Mouse (Mus musculus) left cerebral cortex, postnatal 25 days (tissue): ENCODE results near the gene Mllt3. TPM values are rescaled to one million over a fixed set of nuclear protein-coding genes. Genes with fewer than 3 reads are reported as not detected.

Source experiments
- DNase-seq, 2 experiments: peaks; one replicate each; pipeline ENCODE4 v3.0.0; 2022; ENCODE audit warnings: low spot score in 2 of 2, mixed read lengths in 1 of 2
- intact Hi-C: fragments of 180-260 bp; cut with DNase I; formaldehyde crosslinking; loops from one replicate; pipeline ENCODE4 v1.15.1; 2025
- total RNA-seq, 2 experiments: library from RNA; stranded (reverse); gene quantifications; 2 replicates each; pipeline ENCODE4 v1.2.3; 2021

The Mllt3 gene
- total RNA-seq, 2 experiments from 2014 or later, result 36.9 to 39.1 TPM

- no peak for DNase-seq
- intact Hi-C loops, result no loop called here
These were observed 71.3 kb downstream of the Mllt3 start for GRCm38 (mm10) chr4:87961872-87962271.

GRCm38 (mm10) chr4:87957852-87958251, 75.3 kb downstream of the Mllt3 start:
- no peak for DNase-seq
- intact Hi-C loops, result no loop called here

DNA sequence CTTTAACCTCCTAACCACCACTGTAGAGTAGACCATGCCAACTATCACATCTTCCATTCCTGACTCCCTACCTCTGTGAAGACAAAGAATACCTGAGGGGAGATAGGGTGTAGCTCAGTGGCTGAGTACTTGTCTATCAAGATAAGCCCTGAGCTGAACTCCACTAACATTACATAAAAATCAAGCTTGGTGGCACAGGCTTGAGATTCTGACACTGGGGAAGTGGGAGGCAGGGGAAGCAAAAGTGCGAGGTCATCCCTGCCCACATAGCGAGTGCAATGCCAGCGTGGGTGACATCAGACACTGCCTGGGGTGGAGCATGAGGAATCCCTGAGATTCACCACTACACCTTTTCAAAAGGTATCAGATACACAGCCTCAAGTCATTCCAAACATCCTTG, 76.0 kb downstream of the Mllt3 start:
- intact Hi-C loops, result no loop called here
- no peak for DNase-seq

GRCm38 (mm10) chr4:87955132-87955531, 78.0 kb downstream of the Mllt3 start:
- DNase-seq, result no peak
- intact Hi-C loops, result no loop called here

GRCm38 (mm10) chr4:87954421-87955083, 78.6 kb downstream of the Mllt3 start:
- DNase-seq, result peak; percentile 30 to 88
- intact Hi-C loops, result loop anchor here (5.0 kb wide), 1 partner anchor 78 kb away; the partner anchor contains the start of gene Mllt3

DNA sequence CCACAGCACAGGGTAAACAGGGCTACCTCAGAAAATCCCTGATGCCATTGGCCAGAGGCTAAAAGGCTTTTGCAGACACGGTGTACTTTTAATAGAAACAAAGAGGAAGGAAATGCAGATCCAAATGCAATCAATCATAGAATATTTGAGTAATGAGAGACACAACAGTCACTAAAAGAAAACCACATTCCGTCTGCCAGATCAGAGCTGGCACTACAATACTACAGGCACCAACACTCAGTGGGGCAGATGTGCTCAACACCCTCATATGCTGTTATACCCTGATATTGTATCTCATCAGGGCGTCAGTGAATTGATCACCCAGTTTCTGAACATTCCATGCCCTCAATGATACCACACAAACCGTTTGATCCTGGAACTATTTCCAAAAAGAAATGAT, 79.4 kb downstream of the Mllt3 start:
- intact Hi-C loops, result loop anchor here (5.0 kb wide), 1 partner anchor 79 kb away; the partner anchor contains the start of gene Mllt3

GRCm38 (mm10) chr4:87953268-87953667, 79.9 kb downstream of the Mllt3 start:
- DNase-seq, result no peak
- intact Hi-C loops, result loop anchor here (5.0 kb wide), 1 partner anchor 79 kb away; the partner anchor contains the start of gene Mllt3

More for the DNA sequence above, 79.4 kb downstream of the Mllt3 start:
- no peak for DNase-seq

DNA sequence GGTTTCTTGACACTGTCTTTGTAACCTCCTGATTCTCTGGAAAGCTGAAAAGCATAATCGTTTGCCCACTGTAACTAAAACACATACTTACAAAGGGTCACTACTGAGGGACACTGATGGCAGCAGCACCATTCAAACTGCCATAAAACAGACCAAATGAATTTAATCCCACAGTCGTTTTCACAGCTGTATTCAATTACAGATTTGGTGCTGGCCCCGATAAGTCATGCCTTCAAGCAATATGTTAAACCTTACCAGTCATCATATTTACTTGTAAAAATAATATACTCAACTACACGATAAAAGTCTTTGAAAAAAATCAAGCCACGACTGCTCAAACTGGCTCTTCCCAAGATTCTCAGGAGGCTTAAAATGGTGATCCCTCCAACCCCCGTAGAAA, 83.7 kb downstream of the Mllt3 start:
- no peak for DNase-seq
- intact Hi-C loops, result no loop called here

DNA sequence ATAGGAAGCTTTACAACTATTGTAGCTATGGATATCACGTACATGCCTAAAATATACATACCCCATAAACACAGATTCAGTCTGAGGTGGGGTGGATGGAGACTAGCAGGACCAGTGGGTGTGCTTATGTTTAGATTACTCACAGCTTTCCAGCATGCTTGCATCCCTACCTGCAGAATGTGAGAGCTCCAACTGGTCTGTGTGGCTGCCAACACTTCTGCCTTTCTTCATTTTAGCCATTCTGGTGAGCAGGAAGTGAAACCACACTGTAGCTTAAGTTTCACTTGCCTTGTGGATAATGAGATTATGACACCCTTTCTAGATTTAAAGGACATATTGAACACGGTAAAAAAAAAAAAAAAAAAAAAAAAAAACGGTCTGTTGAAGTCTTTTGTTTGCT, 88.8 kb downstream of the Mllt3 start:
- peak in 1 of 2 experiments; percentile 63 for DNase-seq
- intact Hi-C loops, result no loop called here

DNA sequence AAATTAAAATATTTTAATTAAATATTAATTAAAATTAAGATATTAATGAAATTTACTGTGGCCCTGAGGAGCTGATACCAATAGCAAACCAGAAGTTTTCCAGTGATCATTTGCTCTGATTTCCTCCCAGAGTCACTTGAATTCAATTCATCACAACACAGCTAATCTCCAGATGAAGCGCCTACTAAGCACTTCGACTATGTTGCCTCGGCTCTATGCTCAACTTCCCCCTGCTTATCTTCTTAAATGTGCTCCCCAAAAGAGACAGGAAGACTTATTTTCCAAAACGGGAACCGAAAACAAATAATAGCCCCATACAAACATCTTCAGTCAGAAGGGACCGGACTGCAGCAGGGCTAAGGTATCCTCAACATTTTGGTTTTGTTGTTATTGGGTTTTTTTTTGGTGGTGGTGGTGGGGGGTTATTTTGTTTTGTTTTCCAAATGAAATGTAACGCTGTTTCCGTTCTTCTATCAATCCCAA, 90.2 kb downstream of the Mllt3 start:
- intact Hi-C loops, result no loop called here
- no peak for DNase-seq

DNA sequence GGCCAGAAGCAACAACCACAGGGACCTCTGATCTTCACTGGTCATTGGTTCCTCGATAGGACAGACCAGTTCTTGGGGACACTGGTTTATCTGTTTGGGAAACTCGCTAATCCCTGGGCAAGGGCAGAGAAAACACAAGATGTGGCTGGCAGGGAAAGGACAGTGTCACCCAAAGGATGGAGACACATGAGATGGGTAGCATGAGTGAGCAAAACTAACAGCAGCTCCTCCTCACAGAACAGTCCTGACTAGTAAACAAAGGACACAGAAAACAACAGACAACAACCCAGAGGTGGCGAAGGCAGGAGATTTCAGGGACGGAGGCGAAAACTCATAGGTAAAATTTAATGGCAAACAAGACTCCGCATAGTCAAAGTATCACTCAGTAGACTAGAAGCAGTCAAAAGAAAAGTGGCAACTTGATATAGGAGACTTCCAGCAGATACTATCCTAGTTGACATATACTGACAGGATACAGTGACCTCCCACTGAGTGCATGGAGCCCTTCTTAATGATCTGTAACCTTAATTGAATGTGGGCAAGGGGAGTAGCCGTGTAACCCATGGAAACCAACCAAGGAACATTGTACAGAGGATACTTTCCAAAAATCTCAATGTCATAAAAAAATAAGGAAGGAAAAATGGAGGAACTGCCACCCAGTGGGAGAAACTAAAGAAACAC, 93.5 kb downstream of the Mllt3 start:
- DNase-seq, result no peak
- intact Hi-C loops, result no loop called here

DNA sequence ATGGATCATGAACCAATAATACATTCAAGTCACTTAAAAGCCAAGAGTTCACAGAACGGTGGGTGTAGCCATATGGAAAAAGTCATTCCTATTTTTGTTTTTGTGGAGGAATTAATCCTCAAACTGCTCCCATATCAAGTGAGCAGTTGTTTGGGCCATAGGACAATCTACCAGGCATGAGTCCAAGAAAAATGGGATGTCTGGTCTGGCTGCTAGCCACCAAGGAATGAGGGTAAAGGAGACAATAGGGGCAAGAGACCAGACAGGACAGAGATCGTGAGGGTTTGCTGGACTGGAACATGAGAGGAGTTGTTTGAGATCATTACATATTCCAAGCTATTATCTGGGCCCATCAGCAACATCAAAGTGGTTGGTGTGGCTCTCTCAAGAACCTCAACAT, 96.8 kb downstream of the Mllt3 start:
- intact Hi-C loops, result no loop called here
- no peak for DNase-seq

DNA sequence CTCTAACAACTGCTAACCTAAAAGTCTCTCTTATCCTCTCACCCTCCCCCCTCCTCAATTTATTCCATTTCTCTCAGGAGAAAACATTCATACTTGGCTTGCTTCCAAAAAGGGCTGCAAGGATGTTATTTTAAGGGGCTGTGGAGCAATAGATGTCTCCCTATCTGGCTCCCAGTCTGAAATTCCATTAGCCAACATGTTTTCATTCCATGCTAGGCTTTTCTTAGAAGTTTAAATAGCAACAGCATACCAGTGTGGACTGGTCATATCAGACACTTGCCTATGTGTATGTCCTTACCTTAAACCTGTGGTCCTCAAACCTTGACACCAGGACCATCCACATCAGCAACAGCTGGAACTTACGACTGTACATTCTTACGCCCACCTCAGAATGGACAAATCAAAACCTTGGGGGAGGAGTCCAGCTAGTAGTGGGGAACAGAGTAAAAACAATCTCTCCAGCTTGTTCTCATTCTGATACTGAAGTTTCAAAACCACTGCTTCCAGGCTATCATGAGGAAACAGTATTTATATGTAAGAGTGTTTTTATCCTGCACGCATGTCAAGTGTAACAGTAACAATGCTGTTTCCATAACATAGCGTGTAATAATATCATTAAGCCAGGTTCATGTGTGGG, 99.3 kb downstream of the Mllt3 start:
- intact Hi-C loops, result no loop called here
- no peak for DNase-seq

- intact Hi-C loops, result no loop called here
- DNase-seq, result no peak
These were observed 102.6 kb downstream of the Mllt3 start for GRCm38 (mm10) chr4:87930356-87931245.

- no peak for DNase-seq
- intact Hi-C loops, result no loop called here
These were observed 104.5 kb downstream of the Mllt3 start for GRCm38 (mm10) chr4:87928603-87929199.

DNA sequence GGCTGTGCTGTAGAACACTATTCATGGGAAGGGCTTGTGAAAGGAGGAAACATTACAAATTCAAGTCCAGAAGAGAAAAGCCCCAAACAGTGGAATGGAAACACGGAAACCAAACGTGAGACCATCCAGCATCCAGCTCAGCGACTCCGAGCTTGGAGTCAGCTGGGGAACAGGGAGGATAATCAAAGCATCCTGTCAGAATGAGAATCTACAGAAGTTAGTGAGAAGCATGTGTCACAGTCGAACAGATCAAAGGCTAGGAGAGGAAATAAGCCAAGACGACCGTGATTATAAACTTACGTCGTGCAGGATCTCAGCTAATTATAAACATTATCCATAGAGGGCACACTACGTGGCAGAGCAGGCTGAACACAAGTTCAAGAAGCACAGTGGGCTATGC, 105.8 kb downstream of the Mllt3 start:
- intact Hi-C loops, result no loop called here
- no peak for DNase-seq

- intact Hi-C loops, result no loop called here
These were observed 112.5 kb downstream of the Mllt3 start for GRCm38 (mm10) chr4:87920664-87921063.

DNA sequence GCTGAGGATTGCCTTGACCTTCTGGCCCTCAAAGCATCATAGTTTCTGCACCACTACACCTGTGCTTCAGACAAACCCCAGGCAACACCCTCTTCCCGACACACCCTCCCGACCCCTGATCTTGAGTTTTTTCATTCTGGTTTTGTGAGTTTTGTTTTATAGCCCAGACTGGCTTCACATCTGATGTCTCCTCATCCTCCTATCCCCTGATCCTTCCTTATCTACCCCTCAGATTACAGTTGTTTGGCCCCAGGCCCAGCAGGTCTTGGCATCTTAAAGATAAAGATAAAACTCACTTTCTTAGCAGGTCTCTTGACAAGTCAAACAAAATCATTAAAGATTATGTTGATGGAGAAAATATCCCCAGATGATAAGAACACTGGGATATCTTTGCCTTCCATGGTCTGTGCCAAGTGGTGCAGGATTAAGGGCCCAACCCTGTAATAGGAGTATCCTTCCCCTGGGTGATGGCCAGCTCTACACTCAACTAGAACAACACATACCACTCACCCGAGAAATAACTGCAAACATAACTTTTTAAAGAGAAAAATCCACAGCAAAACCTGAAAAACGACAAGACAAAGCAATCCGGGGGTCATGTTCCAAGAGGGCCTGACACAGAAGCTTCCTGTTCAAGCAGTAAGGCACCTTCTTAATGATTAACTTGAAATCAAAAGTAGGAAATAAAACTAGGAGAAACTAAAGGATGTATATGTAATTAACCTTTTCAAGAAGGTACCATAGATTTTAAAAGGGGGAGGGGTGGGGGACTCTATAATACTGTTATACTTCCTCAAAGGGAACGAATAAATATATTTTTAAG, 121.8 kb downstream of the Mllt3 start:
- DNase-seq, result no peak
- intact Hi-C loops, result no loop called here

More at GRCm38 (mm10) chr4:87920664-87921063, 112.5 kb downstream of the Mllt3 start:
- no peak for DNase-seq
